In genomic region chr2:152686806-152687267, GRCm38 (mm10) we compare ENCODE assay signal across 9 mouse cellular contexts. TPM values are rescaled to one million over a fixed set of nuclear protein-coding genes. Genes with fewer than 3 reads are reported as not detected.
DNase-seq lines count a peak whose midpoint lies in the region; ATAC-seq lines count a peak whose summit lies in the region.
"Had no signal": no experiment of that assay in that cellular context is flagged by ENCODE, and none has a peak within 500 bp of the region (broad histone marks: within the 10 kb centered on the region; RNA-seq: fewer than 3 reads in every experiment).

Gene Mcts2 (plus strand): TSS chr2:152687035.

- H3K4me1 ChIP-seq in lung, embryonic 16.5 days (replicated peaks; ENCODE audit: control insufficient read depth, insufficient read depth, low read length) = peaks cover 3% of the 10 kb centered on the region; the same call in 1 of the 2 replicates

- H3K4me2 ChIP-seq in lung, embryonic 16.5 days (ENCODE audit: low read depth, low read length) = peak within 1 kb of the TSS; percentile 65

- H3K4me3 ChIP-seq in lung, embryonic 16.5 days (ENCODE audit: low read length) = peak within 1 kb of the TSS; percentile 59

- H3K9me3 ChIP-seq in lung, embryonic 16.5 days (ENCODE audit: control insufficient read depth, low read length) = peaks cover 8% of the 10 kb centered on the region

- peak; percentile 89 for ATAC-seq in frontal cortex, adult (ENCODE audit: low TSS enrichment)
- ATAC-seq in hematopoietic stem cell, adult 5-6 weeks (replicated peaks in 1 of 2; ENCODE audit: insufficient read depth in 1 of 2, low FRiP score in 2 of 2, low TSS enrichment in 1 of 2, low read depth in 1 of 2, poor library complexity in 2 of 2, severe bottlenecking in 2 of 2) = no peak
- ATAC-seq in lung, embryonic 16.5 days (ENCODE audit: low read depth) = peak; percentile 96

- H3K36me3 ChIP-seq in lung, embryonic 16.5 days (ENCODE audit: control insufficient read depth, insufficient read depth, low read length) = peaks cover 63% of the 10 kb centered on the region

- no peaks in the 10 kb centered on the region for H3K27me3 ChIP-seq in lung, embryonic 16.5 days (ENCODE audit: control insufficient read depth, insufficient read depth, low read depth, low read length)

- H3K27ac ChIP-seq in lung, embryonic 16.5 days (ENCODE audit: low read length) = peak within 1 kb of the TSS; percentile 44; the same call in 1 of the 2 replicates
- H3K27ac ChIP-seq: macrophage had no signal

- DNase-seq in R1 (ENCODE audit: low read depth, low spot score) = peak; percentile 99
- DNase-seq in cerebellum, adult 8-10 months = peak; percentile 90
- peak; percentile 93 to 94 for DNase-seq in layer of hippocampus, postnatal 10 days (ENCODE audit: low spot score in 2 of 2)
- peak; percentile 92 for DNase-seq in retina, postnatal 7 days (ENCODE audit: low read depth, low spot score)
- no peak for DNase-seq in thymus, postnatal 14 days

- peak within 1 kb of the TSS; percentile 60 for H3K9ac ChIP-seq in lung, embryonic 16.5 days (ENCODE audit: low read length)

- 59% methylated on average over 45 of the region's 45 CpGs for WGBS in lung, embryonic 16.5 days

RNA-seq across cellular contexts. Expression of gene Mcts2, which starts in this region (rescaled TPM):
- 15.0 and 19.1 TPM in 2 replicates for total RNA-seq in hematopoietic stem cell, adult 5-6 weeks (2017)
- 10 to 100 TPM; 25.3 to 25.7 TPM for total RNA-seq in layer of hippocampus, postnatal 10 days (2021)
- polyA plus RNA-seq in lung, embryonic 16.5 days (2015; fragmentation: Nextera tagmentation; extraction: Ambion mirVana) = 26.1 and 27.4 TPM in 2 replicates

Comparison
In these comparisons a context has a peak if more than half of its experiments do, and no peak if none do; other contexts are left out.
1. ATAC-seq: peak in frontal cortex, adult (single experiment) and lung, embryonic 16.5 days (single experiment); none in hematopoietic stem cell, adult 5-6 weeks (0 of 2).